Mouse (Mus musculus) stomach, embryonic 15.5 days (tissue): ENCODE measurements around the gene Hid1. TPM values are rescaled to one million over a fixed set of nuclear protein-coding genes. Genes with fewer than 3 reads are reported as not detected.
"Not testable (repeated sequence)": the region's sequence is repeated elsewhere in the genome, so short reads cannot be mapped to it uniquely, and the experiment has no call there.

Experiments
- ATAC-seq: fragments of 200-750 bp; cut with Nextera tagmentation; 2 replicates; pipeline ENCODE4 v1.8.0; 2017; ENCODE audit warnings: low read depth, moderate number of reproducible peaks, moderate TSS enrichment; ENCODE audit not compliant: insufficient read depth, low FRiP score
- H3K27ac ChIP-seq: fragments of 300-500 bp; sonication (generic); 2 replicates; pipeline ENCODE4 v1.5.1; 2015; ENCODE audit warnings: mild to moderate bottlenecking, inconsistent platforms
- H3K27me3 ChIP-seq: fragments of 300-500 bp; sonication (generic); replicated peaks from 2 replicates; pipeline ENCODE4 v1.6.1; 2015; ENCODE audit warnings: inconsistent platforms
- H3K36me3 ChIP-seq: fragments of 300-500 bp; sonication (generic); 2 replicates; pipeline ENCODE4 v1.6.1; 2015; ENCODE audit warnings: inconsistent platforms
- H3K4me1 ChIP-seq: fragments of 300-500 bp; sonication (generic); 2 replicates; pipeline ENCODE4 v1.6.1; 2015; ENCODE audit warnings: inconsistent platforms
- H3K4me2 ChIP-seq: fragments of 300-500 bp; sonication (generic); 2 replicates; pipeline ENCODE4 v1.6.1; 2015; ENCODE audit warnings: mild to moderate bottlenecking, inconsistent platforms
- H3K4me3 ChIP-seq: fragments of 300-500 bp; sonication (generic); replicated peaks from 2 replicates; pipeline ENCODE4 v1.5.1; 2015; ENCODE audit warnings: inconsistent platforms
- H3K9ac ChIP-seq: fragments of 300-500 bp; sonication (generic); 2 replicates; pipeline ENCODE4 v1.6.1; 2015; ENCODE audit warnings: inconsistent platforms
- H3K9me3 ChIP-seq: fragments of 300-500 bp; sonication (generic); 2 replicates; pipeline ENCODE4 v1.6.1; 2016; ENCODE audit warnings: inconsistent platforms
- WGBS: fragments of 180-500 bp; shearing (Covaris S2); methylation state at CpG from one replicate; pipeline ENCODE4 v1.1.7; 2015; 5-methylcytosine and 5-hydroxymethylcytosine counted together
- polyA plus RNA-seq: library from polyadenylated mRNA; unstranded; fragments of >200 nt; fragmentation: Nextera tagmentation; extraction: Ambion mirVana; gene quantifications from 2 replicates; pipeline ENCODE4 v1.2.1, GENCODE M21; 2015

Gene Hid1
- polyA plus RNA-seq, 1 experiment from 2014 or later: 32.9 TPM

GRCm38 (mm10) chr11:115391358-115391757 lies 23.8 kb upstream of the Hid1 start:
- no peak for ATAC-seq
- Histone ChIP-seq H3K9ac (no peak overlapping the region), H3K9me3 (no peaks in the 10 kb centered on the region), H3K36me3 (peaks cover 11% of the 10 kb centered on the region), H3K27me3 (no peaks in the 10 kb centered on the region), H3K27ac (no peak overlapping the region), H3K4me2 (no peak overlapping the region), H3K4me3 (no peak overlapping the region), H3K4me1 (no peaks in the 10 kb centered on the region)
- WGBS: 92% methylated on average over 7 of the region's 7 CpGs

DNA sequence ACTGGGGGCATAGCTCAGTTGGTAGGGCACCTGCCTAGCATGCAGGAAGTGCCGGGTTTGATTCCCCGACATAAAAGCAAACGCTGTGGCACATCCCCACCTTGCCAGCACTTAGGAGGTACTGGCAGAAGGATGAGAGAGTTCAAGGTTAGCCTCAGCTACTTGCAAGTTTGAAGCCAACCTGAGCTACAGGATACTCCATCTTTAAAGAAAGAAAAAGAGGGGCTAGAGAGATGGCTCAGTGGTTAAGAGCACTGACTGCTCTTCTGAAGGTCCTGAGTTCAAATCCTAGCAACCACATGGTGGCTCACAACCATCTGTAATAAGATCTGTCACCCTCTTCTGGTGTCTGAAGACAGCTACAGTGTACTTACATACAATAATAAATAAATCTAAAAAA lies 19.3 kb upstream of the Hid1 start:
- not testable (repeated sequence) for ATAC-seq, H3K9ac ChIP-seq, H3K9me3 ChIP-seq, H3K4me2 ChIP-seq, H3K27me3 ChIP-seq, H3K27ac ChIP-seq, H3K4me3 ChIP-seq, H3K36me3 ChIP-seq
- WGBS: 89% methylated on average over 3 of the region's 3 CpGs
- H3K4me1 ChIP-seq: peaks cover 23% of the 10 kb centered on the region

- Histone ChIP-seq H3K4me1 (peaks cover 27% of the 10 kb centered on the region), H3K9me3 (no peaks in the 10 kb centered on the region), H3K4me2 (0 out of 2 replicates have a peak overlapping the region, but pooled peaks have one; percentile 78), H3K27ac (no peak overlapping the region), H3K9ac (no peak overlapping the region), H3K36me3 (no peaks in the 10 kb centered on the region), H3K27me3 (no peaks in the 10 kb centered on the region), H3K4me3 (no peak overlapping the region)
- no peak for ATAC-seq
- 80% methylated on average over 5 of the region's 5 CpGs for WGBS
These were observed 17.0 kb upstream of the Hid1 start for GRCm38 (mm10) chr11:115384587-115384986.

DNA sequence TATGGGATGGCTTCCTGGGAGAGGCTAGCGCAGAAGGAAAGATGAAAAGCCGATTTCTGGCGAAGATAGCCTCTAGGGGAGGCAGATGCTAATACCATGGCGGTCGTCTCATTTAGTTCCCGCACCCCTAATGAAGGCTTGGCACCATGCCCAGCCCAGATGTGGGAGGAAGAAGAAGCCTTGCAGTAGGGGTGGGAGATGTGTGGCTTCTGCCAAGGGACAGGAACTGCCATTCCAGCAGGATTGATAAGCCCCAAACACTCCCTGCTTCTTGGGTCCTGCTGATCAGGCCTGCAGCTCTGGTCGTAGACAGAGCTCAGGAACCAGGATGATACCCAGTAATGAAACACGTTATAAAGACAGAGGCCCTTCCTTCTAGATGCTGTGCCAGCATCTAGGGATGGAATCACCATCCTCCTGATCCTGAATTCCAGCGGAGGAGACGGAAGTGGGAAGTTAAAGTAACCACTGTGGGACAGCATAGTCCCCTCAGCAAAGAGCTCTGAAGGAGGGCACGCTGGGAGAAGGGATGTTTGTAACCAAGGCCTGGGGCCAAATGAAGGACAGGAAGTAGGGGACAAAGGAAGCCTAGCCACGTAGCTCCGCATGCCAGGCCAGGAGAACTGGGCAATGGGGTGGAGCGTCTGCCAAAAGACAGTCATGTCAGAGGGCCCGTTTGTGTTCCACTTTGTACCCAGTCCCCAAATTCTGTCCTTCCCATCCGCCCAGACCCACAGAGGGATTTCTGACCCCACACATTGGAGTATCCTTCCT lies 16.3 kb upstream of the Hid1 start:
- H3K36me3 ChIP-seq: no peaks in the 10 kb centered on the region
- H3K9ac ChIP-seq: no peak overlapping the region
- peak overlapping the region; percentile 48 for H3K27ac ChIP-seq
- H3K9me3 ChIP-seq: no peaks in the 10 kb centered on the region
- no peaks in the 10 kb centered on the region for H3K27me3 ChIP-seq
- WGBS: 53% methylated on average over 16 of the region's 16 CpGs
- peak overlapping the region; percentile 78 for H3K4me2 ChIP-seq
- no peak for ATAC-seq
- H3K4me1 ChIP-seq: peaks cover 27% of the 10 kb centered on the region
- H3K4me3 ChIP-seq: peak overlapping the region; percentile 74; the same call in 1 of the 2 replicates

- H3K4me2 ChIP-seq: peak overlapping the region; percentile 78
- H3K9me3 ChIP-seq: no peaks in the 10 kb centered on the region
- no peak overlapping the region for H3K27ac ChIP-seq
- no peaks in the 10 kb centered on the region for H3K27me3 ChIP-seq
- H3K36me3 ChIP-seq: no peaks in the 10 kb centered on the region
- H3K4me3 ChIP-seq: peak overlapping the region; percentile 74
- peaks cover 27% of the 10 kb centered on the region for H3K4me1 ChIP-seq
- H3K9ac ChIP-seq: 0 out of 2 replicates have a peak overlapping the region, but pooled peaks have one; percentile 76
- ATAC-seq: no peak
- WGBS: 26% methylated on average over 5 of the region's 5 CpGs
These were observed 15.3 kb upstream of the Hid1 start for GRCm38 (mm10) chr11:115382891-115383290.

- peak within 1 kb of the TSS; percentile 74 for H3K4me3 ChIP-seq
- no peaks in the 10 kb centered on the region for H3K36me3 ChIP-seq
- H3K4me1 ChIP-seq: peaks cover 27% of the 10 kb centered on the region
- under 1% methylated on average over 74 of the region's 76 CpGs for WGBS
- H3K27me3 ChIP-seq: no peaks in the 10 kb centered on the region
- peak; percentile 89 for ATAC-seq
- H3K27ac ChIP-seq: peak within 1 kb of the TSS; percentile 84
- H3K9ac ChIP-seq: peak within 1 kb of the TSS; percentile 76
- H3K9me3 ChIP-seq: no peaks in the 10 kb centered on the region
- H3K4me2 ChIP-seq: peak within 1 kb of the TSS; percentile 78
These were observed 14.4 kb upstream of the Hid1 start, which contains the start of gene Cdr2l for GRCm38 (mm10) chr11:115381743-115382539. TSS of gene Cdr2l (plus strand) at chr11:115381916.

- Histone ChIP-seq H3K4me3 (peak overlapping the region; percentile 74), H3K36me3 (no peaks in the 10 kb centered on the region), H3K9me3 (no peaks in the 10 kb centered on the region), H3K9ac (no peak overlapping the region), H3K4me2 (peak overlapping the region; percentile 78), H3K27ac (peak overlapping the region; percentile 59), H3K4me1 (peaks cover 27% of the 10 kb centered on the region), H3K27me3 (no peaks in the 10 kb centered on the region)
- ATAC-seq: no peak
- 13% methylated on average over 9 of the region's 9 CpGs for WGBS
These were observed 13.7 kb upstream of the Hid1 start for GRCm38 (mm10) chr11:115381276-115381675.

- no peak overlapping the region for H3K4me3 ChIP-seq
- ATAC-seq: no peak
- no peak overlapping the region for H3K9ac ChIP-seq
- H3K4me2 ChIP-seq: no peak overlapping the region
- H3K27me3 ChIP-seq: peaks cover 10% of the 10 kb centered on the region
- no peak overlapping the region for H3K27ac ChIP-seq
- 84% methylated on average over 7 of the region's 7 CpGs for WGBS
- peaks cover 23% of the 10 kb centered on the region for H3K4me1 ChIP-seq
- no peaks in the 10 kb centered on the region for H3K36me3 ChIP-seq
- no peaks in the 10 kb centered on the region for H3K9me3 ChIP-seq
These were observed 10.3 kb upstream of the Hid1 start for GRCm38 (mm10) chr11:115377854-115378253.

DNA sequence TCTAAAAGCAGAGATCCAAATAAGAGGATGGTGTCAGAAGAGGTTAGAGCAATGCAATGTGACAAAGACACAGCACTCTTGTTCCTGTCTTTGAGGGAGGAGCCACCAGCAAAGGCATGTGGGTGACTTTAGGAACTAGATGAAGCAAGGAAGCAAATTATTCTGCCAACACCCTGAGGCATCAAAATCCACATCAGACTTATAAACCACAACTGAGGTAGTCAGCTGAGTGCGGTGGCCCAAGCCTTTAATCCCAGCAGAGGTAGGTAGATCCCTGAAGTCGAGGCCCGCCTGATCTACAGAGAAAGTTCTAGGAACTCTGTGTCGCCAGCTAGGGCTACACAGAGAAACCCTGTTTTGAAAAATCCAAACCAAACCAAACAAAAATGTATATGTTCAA lies 9.7 kb upstream of the Hid1 start:
- no peak overlapping the region for H3K27ac ChIP-seq
- no peaks in the 10 kb centered on the region for H3K9me3 ChIP-seq
- ATAC-seq: no peak
- H3K9ac ChIP-seq: no peak overlapping the region
- peaks cover 10% of the 10 kb centered on the region for H3K27me3 ChIP-seq
- WGBS: 88% methylated on average over 4 of the region's 4 CpGs
- no peak overlapping the region for H3K4me2 ChIP-seq
- peaks cover 17% of the 10 kb centered on the region for H3K4me1 ChIP-seq
- no peak overlapping the region for H3K4me3 ChIP-seq
- no peaks in the 10 kb centered on the region for H3K36me3 ChIP-seq

GRCm38 (mm10) chr11:115376722-115377121 lies 9.2 kb upstream of the Hid1 start:
- no peak for ATAC-seq
- Histone ChIP-seq H3K9ac (no peak overlapping the region), H3K4me3 (no peak overlapping the region), H3K4me2 (no peak overlapping the region), H3K4me1 (peaks cover 16% of the 10 kb centered on the region), H3K9me3 (no peaks in the 10 kb centered on the region), H3K27ac (no peak overlapping the region), H3K27me3 (peaks cover 10% of the 10 kb centered on the region), H3K36me3 (no peaks in the 10 kb centered on the region)
- 63% methylated on average over 7 of the region's 7 CpGs for WGBS

GRCm38 (mm10) chr11:115374695-115375425 lies 7.3 kb upstream of the Hid1 start:
- WGBS: 58% methylated on average over 12 of the region's 12 CpGs
- H3K9ac ChIP-seq: no peak overlapping the region
- H3K27ac ChIP-seq: no peak overlapping the region
- H3K4me1 ChIP-seq: peaks cover 12% of the 10 kb centered on the region
- peak overlapping the region; percentile 83 for H3K4me2 ChIP-seq
- peaks cover 10% of the 10 kb centered on the region for H3K27me3 ChIP-seq
- H3K9me3 ChIP-seq: no peaks in the 10 kb centered on the region
- ATAC-seq: no peak
- no peak overlapping the region for H3K4me3 ChIP-seq
- H3K36me3 ChIP-seq: no peaks in the 10 kb centered on the region
